Mouse (Mus musculus): ENCODE measurements around the gene Cdhr4. TPM values are rescaled to one million over a fixed set of nuclear protein-coding genes. Genes with fewer than 3 reads are reported as not detected.

Cdhr4 gene
- polyA plus RNA-seq, 1 experiment: 5.2 TPM

DNA sequence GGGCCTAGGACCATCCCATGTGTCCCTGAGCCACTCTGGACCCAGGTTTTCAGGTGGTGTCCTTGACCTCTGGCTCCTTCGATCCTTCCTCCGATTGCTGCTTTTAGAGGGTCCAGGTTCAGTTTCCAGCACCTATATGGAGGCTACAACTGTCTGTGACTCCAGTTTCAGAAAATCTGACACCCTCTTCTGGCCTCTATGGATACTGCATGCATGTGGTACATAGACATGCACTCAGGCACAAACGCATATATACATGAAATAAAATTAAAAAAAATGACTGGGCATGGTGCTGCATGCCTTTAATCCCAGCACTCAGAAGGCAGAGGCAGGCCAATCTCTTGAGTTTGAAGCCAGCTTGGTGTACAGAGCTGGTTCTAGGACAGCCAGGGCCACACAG, 35.6 kb downstream of the Cdhr4 start:
- Histone ChIP-seq H3K27ac (ENCODE audit: insufficient read depth, low read depth, low read length) (no peak overlapping the region), H3K4me1 (ENCODE audit: control insufficient read depth, insufficient read depth, low read length) (no peaks in the 10 kb centered on the region), H3K4me3 (ENCODE audit: insufficient read depth, low read length) (no peak overlapping the region)
- TF ChIP-seq POLR2A (IDR thresholded peaks at IDR 0.05; ENCODE audit: borderline replicate concordance, low read depth, low read length) (no peak), CTCF (IDR thresholded peaks at IDR 0.05; ENCODE audit: low read depth, low read length) (no peak)

DNA sequence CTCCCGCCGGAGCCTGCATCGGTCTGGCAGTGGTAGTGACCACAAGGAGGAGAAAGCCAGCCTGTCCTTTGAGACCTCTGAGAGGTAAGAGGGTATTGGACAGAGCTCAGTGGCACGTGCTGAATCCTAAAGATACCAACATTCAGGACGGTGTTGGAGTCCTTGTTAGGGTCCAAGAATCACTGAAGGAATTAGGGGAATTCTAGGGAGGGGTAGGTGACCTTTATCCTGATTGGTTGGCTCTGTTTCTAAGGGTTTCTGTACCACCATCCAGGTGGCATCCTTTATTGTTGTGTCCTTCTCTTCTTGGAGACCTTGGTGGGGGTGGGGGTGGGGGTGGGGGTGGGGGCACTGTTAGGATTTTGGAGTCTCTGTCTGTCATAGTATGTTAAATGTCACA, 39.8 kb downstream of the Cdhr4 start:
- Histone ChIP-seq H3K4me3 (ENCODE audit: insufficient read depth, low read length) (no peak overlapping the region), H3K27ac (ENCODE audit: insufficient read depth, low read depth, low read length) (no peak overlapping the region), H3K4me1 (ENCODE audit: control insufficient read depth, insufficient read depth, low read length) (no peaks in the 10 kb centered on the region)
- TF ChIP-seq CTCF (IDR thresholded peaks at IDR 0.05; ENCODE audit: low read depth, low read length) (no peak), POLR2A (IDR thresholded peaks at IDR 0.05; ENCODE audit: borderline replicate concordance, low read depth, low read length) (no peak)

DNA sequence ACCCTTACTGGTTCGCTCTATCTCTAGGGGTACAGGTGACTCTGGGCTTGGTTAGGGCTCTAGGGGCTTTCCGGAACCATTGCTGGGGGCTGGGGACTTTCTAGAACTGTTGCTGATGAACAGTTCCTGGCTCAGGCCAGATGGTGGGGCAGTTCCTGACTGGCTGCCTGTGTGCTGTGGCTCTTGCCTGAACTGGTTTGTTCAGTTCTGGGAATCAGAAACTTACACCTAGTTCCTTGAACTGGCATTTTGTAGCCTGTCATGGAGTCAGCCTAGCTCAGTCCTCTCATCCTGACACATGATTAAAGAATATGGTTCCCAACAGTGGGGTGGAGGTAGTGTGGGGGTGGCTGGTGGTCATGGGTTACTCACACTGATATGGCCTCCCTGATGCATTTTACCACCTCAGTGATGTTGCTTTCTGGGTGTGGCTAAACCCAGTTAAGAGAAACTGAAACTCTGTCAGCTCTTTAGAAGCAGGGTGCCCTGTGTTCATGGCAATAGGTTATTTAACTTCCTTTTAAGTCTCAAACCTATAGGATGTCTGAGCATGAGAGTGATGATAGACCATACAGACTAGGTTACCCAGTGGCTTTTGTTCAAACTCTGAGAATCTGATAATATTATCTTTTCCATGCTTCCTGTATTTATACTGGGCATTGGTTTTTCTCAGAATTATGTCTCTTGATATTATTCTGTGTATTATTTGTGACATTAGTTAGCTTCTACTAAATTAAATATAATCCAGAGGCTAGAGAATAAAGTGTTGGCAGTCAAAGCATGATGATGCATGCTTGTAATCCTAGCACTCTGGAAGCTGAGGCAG, 43.2 kb downstream of the Cdhr4 start:
- H3K4me3 ChIP-seq (ENCODE audit: insufficient read depth, low read length): no peak overlapping the region
- no peak overlapping the region for H3K27ac ChIP-seq (ENCODE audit: insufficient read depth, low read depth, low read length)
- TF ChIP-seq CTCF (IDR thresholded peaks at IDR 0.05; ENCODE audit: low read depth, low read length) (no peak), POLR2A (IDR thresholded peaks at IDR 0.05; ENCODE audit: borderline replicate concordance, low read depth, low read length) (no peak)
- no peaks in the 10 kb centered on the region for H3K4me1 ChIP-seq (ENCODE audit: control insufficient read depth, insufficient read depth, low read length)

DNA sequence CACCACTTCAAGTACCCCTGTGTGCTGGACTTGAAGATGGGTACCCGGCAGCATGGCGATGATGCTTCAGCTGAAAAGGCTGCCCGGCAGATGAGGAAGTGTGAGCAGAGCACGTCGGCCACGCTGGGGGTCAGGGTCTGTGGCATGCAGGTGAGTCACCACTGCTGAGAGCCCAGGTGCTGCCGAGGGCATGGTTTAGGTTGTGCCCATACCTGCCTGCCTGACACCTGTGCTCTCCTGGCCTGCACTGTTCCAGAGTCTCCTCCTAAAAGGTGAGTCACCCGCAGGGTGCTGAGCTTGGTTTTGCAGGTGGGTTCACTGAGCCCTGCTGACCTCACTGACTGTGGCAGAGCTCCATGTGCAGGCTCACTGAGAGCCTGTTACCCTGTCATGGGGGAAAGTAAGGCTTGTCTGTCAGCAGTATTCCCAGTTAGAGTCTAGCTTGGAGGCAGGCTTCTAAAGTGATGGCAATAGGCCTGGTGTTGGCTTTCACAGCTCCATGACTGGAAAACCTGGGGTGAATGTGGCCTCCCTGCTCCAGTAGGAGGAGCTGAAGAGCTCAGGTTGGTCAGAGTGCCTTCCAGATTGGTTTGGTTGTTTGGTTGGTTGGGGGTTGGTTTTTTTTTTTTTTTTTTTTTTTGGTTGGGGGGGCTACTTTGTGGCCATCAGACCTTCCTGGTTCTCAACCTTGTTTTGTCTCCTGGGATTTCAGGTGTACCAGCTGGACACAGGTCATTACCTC, 52.6 kb downstream of the Cdhr4 start:
- H3K4me3 ChIP-seq (ENCODE audit: insufficient read depth, low read length): no peak overlapping the region
- TF ChIP-seq POLR2A (IDR thresholded peaks at IDR 0.05; ENCODE audit: borderline replicate concordance, low read depth, low read length) (no peak), CTCF (IDR thresholded peaks at IDR 0.05; ENCODE audit: low read depth, low read length) (no peak)
- H3K27ac ChIP-seq (ENCODE audit: insufficient read depth, low read depth, low read length): no peak overlapping the region
- peaks cover 4% of the 10 kb centered on the region for H3K4me1 ChIP-seq (ENCODE audit: control insufficient read depth, insufficient read depth, low read length)

DNA sequence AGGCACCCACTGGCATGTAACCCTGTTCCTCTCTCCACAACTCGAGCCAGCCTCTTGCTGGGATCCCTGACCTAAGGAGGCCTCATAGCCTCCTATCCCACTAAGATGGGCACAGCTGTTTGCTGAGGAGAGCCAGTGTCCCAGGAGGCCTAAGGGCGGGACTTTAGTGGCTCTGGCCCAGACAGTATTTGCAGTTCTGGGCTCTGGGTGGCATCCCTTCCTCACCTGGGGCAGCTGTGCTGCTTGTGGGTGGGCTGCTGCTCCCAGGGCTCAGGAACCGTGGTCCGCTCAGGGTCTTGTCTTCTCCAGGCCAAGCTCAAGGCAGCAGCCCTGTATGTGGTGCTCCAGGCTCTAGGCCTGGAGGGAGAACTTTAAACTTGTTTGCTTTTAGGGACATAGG, 54.3 kb downstream of the Cdhr4 start:
- no peak overlapping the region for H3K27ac ChIP-seq (ENCODE audit: insufficient read depth, low read depth, low read length)
- peaks cover 8% of the 10 kb centered on the region for H3K4me1 ChIP-seq (ENCODE audit: control insufficient read depth, insufficient read depth, low read length)
- TF ChIP-seq POLR2A (IDR thresholded peaks at IDR 0.05; ENCODE audit: borderline replicate concordance, low read depth, low read length): no peak
- no peak for TF ChIP-seq CTCF (IDR thresholded peaks at IDR 0.05; ENCODE audit: low read depth, low read length)
- no peak overlapping the region for H3K4me3 ChIP-seq (ENCODE audit: insufficient read depth, low read length)

DNA sequence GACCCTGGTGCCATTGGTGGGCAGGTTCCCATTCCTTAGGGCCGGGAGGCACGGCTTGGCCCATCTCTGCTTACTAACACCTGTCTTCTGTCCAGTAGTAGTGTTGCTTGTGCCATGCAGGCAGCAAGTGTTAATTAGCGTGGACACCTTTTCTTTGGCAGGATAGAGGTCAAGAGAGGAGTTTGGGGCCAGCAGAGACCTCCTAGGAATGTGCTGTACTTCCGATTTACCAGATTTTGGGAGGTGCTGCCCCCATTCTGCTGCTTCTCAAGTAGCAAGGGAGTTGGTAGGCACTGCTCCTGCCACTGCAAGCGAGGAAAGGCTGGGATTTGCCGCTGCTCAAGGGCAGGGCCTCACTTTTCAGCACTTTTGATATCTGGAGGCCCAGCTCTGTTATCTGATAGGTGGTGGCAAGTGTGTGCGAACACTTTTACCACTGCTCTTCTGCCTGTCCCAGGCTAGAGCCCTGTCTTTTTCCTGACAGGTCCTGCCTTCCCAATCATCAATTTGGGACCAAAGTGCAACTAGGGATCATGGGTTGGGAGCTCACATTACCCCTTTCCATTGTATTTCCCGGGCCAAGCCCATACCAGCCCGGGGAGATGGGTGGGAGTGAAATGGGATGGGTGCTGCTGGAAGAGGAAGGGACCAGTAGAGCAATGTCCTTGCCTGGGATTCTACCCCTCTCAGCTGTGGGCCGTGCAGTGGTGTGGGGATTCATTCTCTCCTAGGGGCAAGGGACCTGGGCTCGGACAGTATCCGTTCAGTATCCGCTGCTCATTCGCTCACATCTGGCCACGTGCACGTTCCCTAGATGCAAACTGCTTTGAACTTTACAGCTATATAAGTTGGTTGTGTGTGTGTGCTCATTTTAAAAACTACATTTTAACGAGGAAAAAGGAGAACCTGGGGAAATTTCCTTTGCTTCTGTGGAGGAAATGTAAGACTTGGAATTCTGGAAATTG, 55.6 kb downstream of the Cdhr4 start:
- TF ChIP-seq POLR2A (IDR thresholded peaks at IDR 0.05; ENCODE audit: borderline replicate concordance, low read depth, low read length): no peak
- H3K4me3 ChIP-seq (ENCODE audit: insufficient read depth, low read length): peak overlapping the region; percentile 59
- H3K4me1 ChIP-seq (ENCODE audit: control insufficient read depth, insufficient read depth, low read length): peaks cover 10% of the 10 kb centered on the region
- no peak overlapping the region; the same call in 1 of the 2 replicates for H3K27ac ChIP-seq (ENCODE audit: insufficient read depth, low read depth, low read length)

DNA sequence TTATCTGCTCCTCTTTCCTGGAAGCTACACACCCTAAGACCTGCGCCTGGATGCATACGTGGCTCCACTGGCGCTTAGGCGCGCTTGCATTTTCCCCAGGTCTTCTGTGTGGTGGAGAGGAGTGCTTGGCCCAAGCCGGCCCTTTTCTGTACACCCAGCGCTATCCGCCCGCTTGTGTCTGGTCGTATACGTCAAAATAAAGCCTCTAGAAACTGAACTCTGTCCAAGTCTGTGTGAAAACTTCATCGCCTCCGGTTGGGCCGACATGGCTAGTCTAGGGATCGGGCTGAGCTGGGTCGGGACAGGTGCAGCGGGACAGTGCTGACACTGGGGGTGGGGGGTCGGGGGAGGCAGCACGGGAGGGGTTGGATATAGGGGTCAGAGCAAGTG, 56.3 kb downstream of the Cdhr4 start:
- TF ChIP-seq POLR2A (IDR thresholded peaks at IDR 0.05; ENCODE audit: borderline replicate concordance, low read depth, low read length): no peak
- TF ChIP-seq CTCF (IDR thresholded peaks at IDR 0.05; ENCODE audit: low read depth, low read length): no peak
- Histone ChIP-seq H3K27ac (ENCODE audit: insufficient read depth, low read depth, low read length) (peak overlapping the region; percentile 35), H3K4me1 (ENCODE audit: control insufficient read depth, insufficient read depth, low read length) (peaks cover 14% of the 10 kb centered on the region), H3K4me3 (ENCODE audit: insufficient read depth, low read length) (peak overlapping the region; percentile 59)

DNA sequence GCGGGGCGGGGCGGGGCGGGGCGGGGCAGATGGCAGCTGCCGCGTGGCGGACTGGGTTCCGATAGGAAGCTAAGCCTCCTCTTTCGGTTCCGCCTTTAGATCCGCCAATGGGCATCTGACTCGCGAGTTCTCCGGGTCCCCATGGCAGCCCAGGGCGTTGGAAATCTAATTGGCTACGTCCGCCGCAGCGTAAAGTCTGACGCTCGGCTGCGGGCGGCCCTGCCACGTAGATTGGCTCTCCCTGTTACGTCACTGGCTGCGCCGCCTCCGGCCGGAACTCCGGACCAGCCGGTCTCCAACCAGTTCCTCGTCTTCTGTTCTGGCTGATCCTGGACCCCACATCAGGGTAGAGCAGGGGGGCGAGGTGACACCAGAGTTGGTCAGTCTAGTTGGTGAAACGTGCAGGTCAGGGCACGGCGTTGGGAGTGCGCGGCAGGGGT, 56.7 kb downstream of the Cdhr4 start, which contains the start of gene Gmppb:
Gene Gmppb (plus strand): TSS at position 227 of the 440 bp plus-strand sequence.
- H3K4me1 ChIP-seq (ENCODE audit: control insufficient read depth, insufficient read depth, low read length): peaks cover 14% of the 10 kb centered on the region

More for the DNA sequence above, 56.7 kb downstream of the Cdhr4 start, which contains the start of gene Gmppb:
- H3K27ac ChIP-seq (ENCODE audit: insufficient read depth, low read depth, low read length): peak within 1 kb of the TSS; percentile 35
- peak within 1 kb of the TSS; percentile 69 for H3K4me3 ChIP-seq (ENCODE audit: insufficient read depth, low read length)
- TF ChIP-seq POLR2A (IDR thresholded peaks at IDR 0.05; ENCODE audit: borderline replicate concordance, low read depth, low read length): no peak
- no peak for TF ChIP-seq CTCF (IDR thresholded peaks at IDR 0.05; ENCODE audit: low read depth, low read length)

Other genes with a start within 250 kb of the Cdhr4 start
- gene Rbm5, start 221.5 kb upstream of the Cdhr4 start, polyA plus RNA-seq (2012; ENCODE audit: insufficient read depth, insufficient read length, missing spikeins): 177 and 178 TPM in 2 replicates
- 73.5 and 87.0 TPM in 2 replicates for gene Rbm6, start 119.3 kb upstream of the Cdhr4 start, polyA plus RNA-seq (2012; ENCODE audit: insufficient read depth, insufficient read length, missing spikeins)
- 11.4 and 15.3 TPM in 2 replicates for gene Mon1a, start 104.3 kb upstream of the Cdhr4 start, polyA plus RNA-seq (2012; ENCODE audit: insufficient read depth, insufficient read length, missing spikeins)
- not detected in 2 replicates for gene Mst1r, start 85.6 kb upstream of the Cdhr4 start, polyA plus RNA-seq (2012; ENCODE audit: insufficient read depth, insufficient read length, missing spikeins)
- not detected in 2 replicates for gene Actl11, start 64.0 kb upstream of the Cdhr4 start, polyA plus RNA-seq (2012; ENCODE audit: insufficient read depth, insufficient read length, missing spikeins)
- not detected in 2 replicates for gene Camkv, start 56.8 kb upstream of the Cdhr4 start, polyA plus RNA-seq (2012; ENCODE audit: insufficient read depth, insufficient read length, missing spikeins)
- gene Traip, start 42.4 kb upstream of the Cdhr4 start, polyA plus RNA-seq (2012; ENCODE audit: insufficient read depth, insufficient read length, missing spikeins): 5.0 and 6.9 TPM in 2 replicates
- gene Uba7, start 17.0 kb upstream of the Cdhr4 start, polyA plus RNA-seq (2012; ENCODE audit: insufficient read depth, insufficient read length, missing spikeins): 157 and 173 TPM in 2 replicates
- gene Gm20661, start 9.4 kb upstream of the Cdhr4 start, polyA plus RNA-seq (2012; ENCODE audit: insufficient read depth, insufficient read length, missing spikeins): 1.3 TPM in 2 replicates
- 13.7 and 18.2 TPM in 2 replicates for gene Inka1, start 6.6 kb upstream of the Cdhr4 start, polyA plus RNA-seq (2012; ENCODE audit: insufficient read depth, insufficient read length, missing spikeins)
- gene Gm20662, start 3.9 kb downstream of the Cdhr4 start, polyA plus RNA-seq (2012; ENCODE audit: insufficient read depth, insufficient read length, missing spikeins): 6.2 TPM in 1 of 2 replicates, not detected in the other
- gene Ip6k1, start 10.0 kb downstream of the Cdhr4 start, polyA plus RNA-seq (2012; ENCODE audit: insufficient read depth, insufficient read length, missing spikeins): 72.6 and 79.8 TPM in 2 replicates
- gene Gmppb, start 56.7 kb downstream of the Cdhr4 start, polyA plus RNA-seq (2012; ENCODE audit: insufficient read depth, insufficient read length, missing spikeins): 6.7 and 7.1 TPM in 2 replicates
- gene Amigo3, start 60.7 kb downstream of the Cdhr4 start, polyA plus RNA-seq (2012; ENCODE audit: insufficient read depth, insufficient read length, missing spikeins): 0.79 and 1.0 TPM in 2 replicates
- not detected in 2 replicates for gene Mst1, start 87.9 kb downstream of the Cdhr4 start, polyA plus RNA-seq (2012; ENCODE audit: insufficient read depth, insufficient read length, missing spikeins)
- gene Rnf123, start 90.8 kb downstream of the Cdhr4 start, polyA plus RNA-seq (2012; ENCODE audit: insufficient read depth, insufficient read length, missing spikeins): 23.5 and 24.9 TPM in 2 replicates
- gene Apeh, start 102.1 kb downstream of the Cdhr4 start, polyA plus RNA-seq (2012; ENCODE audit: insufficient read depth, insufficient read length, missing spikeins): 52.2 and 52.7 TPM in 2 replicates
- 2.5 and 3.0 TPM in 2 replicates for gene Bsn, start 197.9 kb downstream of the Cdhr4 start, polyA plus RNA-seq (2012; ENCODE audit: insufficient read depth, insufficient read length, missing spikeins)

All from bone marrow macrophage, adult 2 months (primary cell).